Mouse (Mus musculus): ENCODE measurements around the gene Trpc1.
A peak's percentile ranks its signal among the peaks of the same experiment; 100 is the strongest.

The Trpc1 gene

GRCm38 (mm10) chr9:95697808-95698207 is 52.4 kb downstream of the Trpc1 start:
- DNase-seq (ENCODE audit: extremely low read depth, low read depth), result peak; percentile 46

GRCm38 (mm10) chr9:95696581-95696980 is 53.6 kb downstream of the Trpc1 start:
- DNase-seq (ENCODE audit: extremely low read depth, low read depth), result no peak

GRCm38 (mm10) chr9:95695023-95695422 is 55.2 kb downstream of the Trpc1 start:
- DNase-seq (ENCODE audit: extremely low read depth, low read depth), result peak; percentile 75

GRCm38 (mm10) chr9:95694526-95694925 is 55.6 kb downstream of the Trpc1 start:
- DNase-seq (ENCODE audit: extremely low read depth, low read depth), result peak; percentile 21

- DNase-seq (ENCODE audit: extremely low read depth, low read depth), result peak; percentile 26
Measured at GRCm38 (mm10) chr9:95693528-95694100, 56.6 kb downstream of the Trpc1 start.

- DNase-seq (ENCODE audit: extremely low read depth, low read depth), result no peak
Measured at GRCm38 (mm10) chr9:95692823-95693222, 57.4 kb downstream of the Trpc1 start.

GRCm38 (mm10) chr9:95688064-95688463 is 62.1 kb downstream of the Trpc1 start:
- DNase-seq (ENCODE audit: extremely low read depth, low read depth), result no peak

GRCm38 (mm10) chr9:95685660-95686440 is 64.3 kb downstream of the Trpc1 start:
- DNase-seq (ENCODE audit: extremely low read depth, low read depth), result no peak

- no peak for DNase-seq (ENCODE audit: extremely low read depth, low read depth)
Measured at GRCm38 (mm10) chr9:95680691-95681090, 69.5 kb downstream of the Trpc1 start.

- no peak for DNase-seq (ENCODE audit: extremely low read depth, low read depth)
Measured at GRCm38 (mm10) chr9:95679966-95680365, 70.2 kb downstream of the Trpc1 start.

- DNase-seq (ENCODE audit: extremely low read depth, low read depth), result no peak
Measured at GRCm38 (mm10) chr9:95676021-95676420, 74.2 kb downstream of the Trpc1 start.

- no peak for DNase-seq (ENCODE audit: extremely low read depth, low read depth)
Measured at GRCm38 (mm10) chr9:95675064-95675699, 75.0 kb downstream of the Trpc1 start.

GRCm38 (mm10) chr9:95672760-95673159 is 77.4 kb downstream of the Trpc1 start:
- peak; percentile 22 for DNase-seq (ENCODE audit: extremely low read depth, low read depth)

- no peak for DNase-seq (ENCODE audit: extremely low read depth, low read depth)
Measured at GRCm38 (mm10) chr9:95672331-95672730, 77.8 kb downstream of the Trpc1 start.

- no peak for DNase-seq (ENCODE audit: extremely low read depth, low read depth)
Measured at GRCm38 (mm10) chr9:95668306-95668705, 81.9 kb downstream of the Trpc1 start.

- DNase-seq (ENCODE audit: extremely low read depth, low read depth), result no peak
Measured at GRCm38 (mm10) chr9:95667836-95668235, 82.3 kb downstream of the Trpc1 start.

- DNase-seq (ENCODE audit: extremely low read depth, low read depth), result no peak
Measured at GRCm38 (mm10) chr9:95665835-95666234, 84.3 kb downstream of the Trpc1 start.

GRCm38 (mm10) chr9:95664290-95664989 is 85.7 kb downstream of the Trpc1 start:
- no peak for DNase-seq (ENCODE audit: extremely low read depth, low read depth)

GRCm38 (mm10) chr9:95657941-95658340 is 92.2 kb downstream of the Trpc1 start:
- DNase-seq (ENCODE audit: extremely low read depth, low read depth), result no peak
